Mouse (Mus musculus) adrenal gland, postnatal 36 days (tissue): ENCODE measurements around the gene Olfr315. TPM values are rescaled to one million over a fixed set of nuclear protein-coding genes. Genes with fewer than 3 reads are reported as not detected.
"Not testable (repeated sequence)": the region's sequence is repeated elsewhere in the genome, so short reads cannot be mapped to it uniquely, and the experiment has no call there.

Source experiments
- DNase-seq, 2 experiments: peaks; one replicate each; pipeline ENCODE4 v3.0.0; 2021; ENCODE audit warnings: mixed read lengths in 1 of 2
- long read RNA-seq, 2 experiments: library from polyadenylated mRNA; stranded (forward); transcript quantifications; one replicate each; pipeline ENCODE4 v2.0.0; 2021; ENCODE audit warnings: borderline sequencing depth in 2 of 2
- total RNA-seq, 2 experiments: library from RNA; stranded (reverse); gene quantifications; 2 replicates each; pipeline ENCODE4 v1.2.3; 2021

Gene Olfr315
- total RNA-seq, result not detected
- long read RNA-seq, experiment 1, result 0 reads
- long read RNA-seq, experiment 2, result 0 reads

GRCm38 (mm10) chr11:58772888-58773287, at the start of gene Olfr315:
Gene Olfr315, plus strand, starts transcription at chr11:58773188.
- DNase-seq, result no peak

- DNase-seq, result no peak
Measured at GRCm38 (mm10) chr11:58723914-58724313, 49.1 kb upstream of the Olfr315 start, which contains the start of gene Olfr318. Gene Olfr318, minus strand, starts transcription at chr11:58724014.

- DNase-seq, result not testable (repeated sequence)
Measured at GRCm38 (mm10) chr11:58727896-58728650, 44.9 kb upstream of the Olfr315 start.

GRCm38 (mm10) chr11:58733372-58733771, 39.6 kb upstream of the Olfr315 start:
- no peak for DNase-seq

GRCm38 (mm10) chr11:58738792-58739262, 34.2 kb upstream of the Olfr315 start, which contains the start of gene Olfr317:
Gene Olfr317, minus strand, starts transcription at chr11:58739212.
- DNase-seq, result no peak

GRCm38 (mm10) chr11:58751096-58751495, 21.9 kb upstream of the Olfr315 start:
- DNase-seq, result not testable (repeated sequence)

- DNase-seq, result no peak
Measured at GRCm38 (mm10) chr11:58752434-58752833, 20.6 kb upstream of the Olfr315 start, which contains the start of gene Olfr316. Gene Olfr316, plus strand, starts transcription at chr11:58752734.

GRCm38 (mm10) chr11:58782480-58783089, 9.6 kb downstream of the Olfr315 start, which contains the start of gene Olfr314:
Gene Olfr314, plus strand, starts transcription at chr11:58782952.
- peak in 1 of 2 experiments; percentile 7 for DNase-seq

GRCm38 (mm10) chr11:58784182-58784581, 11.2 kb downstream of the Olfr315 start:
- no peak for DNase-seq

GRCm38 (mm10) chr11:58787651-58788050, 14.7 kb downstream of the Olfr315 start:
- DNase-seq, result no peak

GRCm38 (mm10) chr11:58788346-58788745, 15.4 kb downstream of the Olfr315 start:
- no peak for DNase-seq

GRCm38 (mm10) chr11:58789532-58789931, 16.5 kb downstream of the Olfr315 start:
- no peak for DNase-seq

GRCm38 (mm10) chr11:58790053-58790452, 17.1 kb downstream of the Olfr315 start:
- DNase-seq, result no peak

- no peak for DNase-seq
Measured at GRCm38 (mm10) chr11:58790646-58791045, 17.7 kb downstream of the Olfr315 start.

GRCm38 (mm10) chr11:58795856-58796255, 22.9 kb downstream of the Olfr315 start:
- no peak for DNase-seq

- DNase-seq, result no peak
Measured at GRCm38 (mm10) chr11:58796850-58797249, 23.9 kb downstream of the Olfr315 start.

GRCm38 (mm10) chr11:58799747-58800146, 26.8 kb downstream of the Olfr315 start:
- DNase-seq, result no peak

GRCm38 (mm10) chr11:58801558-58802228, 28.7 kb downstream of the Olfr315 start, which contains the start of gene Fam183b:
Gene Fam183b, minus strand, starts transcription at chr11:58801960.
- peak in 1 of 2 experiments; percentile 7 for DNase-seq

GRCm38 (mm10) chr11:58803871-58804270, 30.9 kb downstream of the Olfr315 start:
- DNase-seq, result no peak

- no peak for DNase-seq
Measured at GRCm38 (mm10) chr11:58804393-58804792, 31.4 kb downstream of the Olfr315 start.

- no peak for DNase-seq
Measured at GRCm38 (mm10) chr11:58812001-58812400, 39.0 kb downstream of the Olfr315 start.

- DNase-seq, result not testable (repeated sequence)
Measured at GRCm38 (mm10) chr11:58814700-58815099, 41.7 kb downstream of the Olfr315 start, which contains the start of gene Olfr313. Gene Olfr313, plus strand, starts transcription at chr11:58815000.
